Mouse (Mus musculus): ENCODE measurements around the gene Hspa1a. TPM values are rescaled to one million over a fixed set of nuclear protein-coding genes. Genes with fewer than 3 reads are reported as not detected.
"Not testable (repeated sequence)": the region's sequence is repeated elsewhere in the genome, so short reads cannot be mapped to it uniquely, and the experiment has no call there.

Hspa1a gene
- polyA plus RNA-seq, 1 experiment from 2014 or later = 1.1 TPM

- 89% methylated on average over 3 of the region's 3 CpGs for WGBS
Measured at GRCm38 (mm10) chr17:34975581-34976492, 3.9 kb upstream of the Hspa1a start.

GRCm38 (mm10) chr17:34971694-34972068, 275 bp downstream of the Hspa1a start:
- DNase-seq (ENCODE audit: low spot score); H3K9me3 ChIP-seq (replicated peaks); H3K36me3 ChIP-seq; H3K27ac ChIP-seq; H3K4me1 ChIP-seq: not testable (repeated sequence)
- peak overlapping the region; percentile 54 for H3K4me3 ChIP-seq
- 0% methylated on average over 18 of the region's 43 CpGs for WGBS
- H3K27me3 ChIP-seq (ENCODE audit: low read depth, poor library complexity, severe bottlenecking) = peaks cover 49% of the 10 kb centered on the region

More at GRCm38 (mm10) chr17:34975581-34976492, 3.9 kb upstream of the Hspa1a start:
- Histone ChIP-seq H3K27me3 (ENCODE audit: low read depth, poor library complexity, severe bottlenecking) (peaks cover 11% of the 10 kb centered on the region), H3K27ac (no peak overlapping the region), H3K4me3 (no peak overlapping the region), H3K36me3 (peaks cover 17% of the 10 kb centered on the region), H3K4me1 (peaks cover 13% of the 10 kb centered on the region), H3K9me3 (replicated peaks) (no peaks in the 10 kb centered on the region)
- DNase-seq (ENCODE audit: low spot score) = no peak

GRCm38 (mm10) chr17:34970850-34971249, 1.1 kb downstream of the Hspa1a start:
- not testable (repeated sequence) for H3K9me3 ChIP-seq (replicated peaks); H3K36me3 ChIP-seq; H3K4me3 ChIP-seq; H3K27ac ChIP-seq; DNase-seq (ENCODE audit: low spot score); H3K4me1 ChIP-seq
- peaks cover 50% of the 10 kb centered on the region for H3K27me3 ChIP-seq (ENCODE audit: low read depth, poor library complexity, severe bottlenecking)
- WGBS = 34% methylated on average over 26 of the region's 37 CpGs

GRCm38 (mm10) chr17:34969822-34970221, 2.1 kb downstream of the Hspa1a start, which contains the start of gene Gm20481:
Gm20481 (plus strand) TSS chr17:34969912.
- not testable (repeated sequence) for H3K36me3 ChIP-seq; H3K4me3 ChIP-seq; H3K27ac ChIP-seq; H3K9me3 ChIP-seq (replicated peaks); DNase-seq (ENCODE audit: low spot score)
- WGBS = 66% methylated on average over 6 of the region's 11 CpGs
- Histone ChIP-seq H3K27me3 (ENCODE audit: low read depth, poor library complexity, severe bottlenecking) (peaks cover 58% of the 10 kb centered on the region), H3K4me1 (peaks cover 11% of the 10 kb centered on the region)

GRCm38 (mm10) chr17:34965627-34966026, 6.3 kb downstream of the Hspa1a start:
- H3K36me3 ChIP-seq = no peaks in the 10 kb centered on the region
- no peak overlapping the region for H3K27ac ChIP-seq
- 84% methylated on average over 5 of the region's 5 CpGs for WGBS
- peaks cover 75% of the 10 kb centered on the region for H3K27me3 ChIP-seq (ENCODE audit: low read depth, poor library complexity, severe bottlenecking)
- H3K4me3 ChIP-seq = no peak overlapping the region
- DNase-seq (ENCODE audit: low spot score) = no peak
- H3K9me3 ChIP-seq (replicated peaks) = no peaks in the 10 kb centered on the region
- H3K4me1 ChIP-seq = peaks cover 7% of the 10 kb centered on the region

GRCm38 (mm10) chr17:34964640-34965049, 7.3 kb downstream of the Hspa1a start:
- 24% methylated on average over 1 of the region's 1 CpGs for WGBS
- DNase-seq (ENCODE audit: low spot score) = no peak
- H3K9me3 ChIP-seq (replicated peaks) = no peaks in the 10 kb centered on the region
- H3K27me3 ChIP-seq (ENCODE audit: low read depth, poor library complexity, severe bottlenecking) = peaks cover 71% of the 10 kb centered on the region
- peaks cover 15% of the 10 kb centered on the region for H3K4me1 ChIP-seq
- H3K36me3 ChIP-seq = no peaks in the 10 kb centered on the region
- H3K27ac ChIP-seq = no peak overlapping the region
- H3K4me3 ChIP-seq = no peak overlapping the region

GRCm38 (mm10) chr17:34962841-34963240, 9.1 kb downstream of the Hspa1a start:
- Histone ChIP-seq H3K9me3 (replicated peaks) (no peaks in the 10 kb centered on the region), H3K27ac (no peak overlapping the region), H3K4me3 (no peak overlapping the region), H3K4me1 (peaks cover 16% of the 10 kb centered on the region), H3K27me3 (ENCODE audit: low read depth, poor library complexity, severe bottlenecking) (peaks cover 53% of the 10 kb centered on the region), H3K36me3 (no peaks in the 10 kb centered on the region)
- DNase-seq (ENCODE audit: low spot score) = no peak
- 60% methylated on average over 1 of the region's 1 CpGs for WGBS

GRCm38 (mm10) chr17:34962125-34962524, 9.8 kb downstream of the Hspa1a start:
- peaks cover 16% of the 10 kb centered on the region for H3K4me1 ChIP-seq
- DNase-seq (ENCODE audit: low spot score) = no peak
- H3K9me3 ChIP-seq (replicated peaks) = no peaks in the 10 kb centered on the region
- H3K36me3 ChIP-seq = no peaks in the 10 kb centered on the region
- H3K27ac ChIP-seq = no peak overlapping the region
- WGBS = 41% methylated on average over 3 of the region's 3 CpGs
- no peak overlapping the region for H3K4me3 ChIP-seq
- H3K27me3 ChIP-seq (ENCODE audit: low read depth, poor library complexity, severe bottlenecking) = peaks cover 46% of the 10 kb centered on the region

GRCm38 (mm10) chr17:34960702-34961493, 11.1 kb downstream of the Hspa1a start:
- H3K9me3 ChIP-seq (replicated peaks) = no peaks in the 10 kb centered on the region
- no peak for DNase-seq (ENCODE audit: low spot score)
- H3K27ac ChIP-seq = no peak overlapping the region

GRCm38 (mm10) chr17:34959881-34960515, 12.0 kb downstream of the Hspa1a start:
- peaks cover 52% of the 10 kb centered on the region for H3K27me3 ChIP-seq (ENCODE audit: low read depth, poor library complexity, severe bottlenecking)
- peaks cover 15% of the 10 kb centered on the region for H3K4me1 ChIP-seq
- peak overlapping the region; percentile 89 for H3K27ac ChIP-seq
- peak overlapping the region; percentile 57 for H3K4me3 ChIP-seq
- DNase-seq (ENCODE audit: low spot score) = no peak
- WGBS = 17% methylated on average over 12 of the region's 12 CpGs
- H3K36me3 ChIP-seq = no peaks in the 10 kb centered on the region
- no peaks in the 10 kb centered on the region for H3K9me3 ChIP-seq (replicated peaks)

More at GRCm38 (mm10) chr17:34960702-34961493, 11.1 kb downstream of the Hspa1a start:
- H3K4me1 ChIP-seq = peaks cover 16% of the 10 kb centered on the region
- H3K4me3 ChIP-seq = no peak overlapping the region
- H3K27me3 ChIP-seq (ENCODE audit: low read depth, poor library complexity, severe bottlenecking) = peaks cover 51% of the 10 kb centered on the region
- no peaks in the 10 kb centered on the region for H3K36me3 ChIP-seq

- WGBS = under 1% methylated on average over 32 of the region's 32 CpGs
- peak; percentile 78 for DNase-seq (ENCODE audit: low spot score)
- H3K9me3 ChIP-seq (replicated peaks); H3K4me1 ChIP-seq; H3K36me3 ChIP-seq: not testable (repeated sequence)
- peaks cover 58% of the 10 kb centered on the region for H3K27me3 ChIP-seq (ENCODE audit: low read depth, poor library complexity, severe bottlenecking)
- H3K4me3 ChIP-seq = peak within 1 kb of the TSS; percentile 57
- peak within 1 kb of the TSS; percentile 89 for H3K27ac ChIP-seq
Measured at GRCm38 (mm10) chr17:34959130-34959778, 12.7 kb downstream of the Hspa1a start, which contains the start of gene Hspa1b. Hspa1b (minus strand) TSS chr17:34959238.

GRCm38 (mm10) chr17:34958734-34959129, 13.2 kb downstream of the Hspa1a start:
- peaks cover 58% of the 10 kb centered on the region for H3K27me3 ChIP-seq (ENCODE audit: low read depth, poor library complexity, severe bottlenecking)
- DNase-seq (ENCODE audit: low spot score) = not testable (repeated sequence)
- under 1% methylated on average over 31 of the region's 47 CpGs for WGBS

More at GRCm38 (mm10) chr17:34958734-34959129, 13.2 kb downstream of the Hspa1a start:
- H3K4me1 ChIP-seq; H3K36me3 ChIP-seq; H3K9me3 ChIP-seq (replicated peaks); H3K27ac ChIP-seq: not testable (repeated sequence)
- peak overlapping the region; percentile 57 for H3K4me3 ChIP-seq

Measured in limb, embryonic 10.5 days (tissue).